Mouse (Mus musculus): ENCODE measurements around the gene Sh2d7. TPM values are rescaled to one million over a fixed set of nuclear protein-coding genes. Genes with fewer than 3 reads are reported as not detected.

Gene Sh2d7
- total RNA-seq (2021): not detected

GRCm38 (mm10) chr9:54538684-54539083 is at the start of gene Sh2d7:
Gene Sh2d7, plus strand, starts transcription at chr9:54538984.
- intact Hi-C loops (cut with DNase I): no loop called here
- DNase-seq (ENCODE audit: low spot score in 2 of 2): no peak

- DNase-seq (ENCODE audit: low spot score in 2 of 2): no peak
- intact Hi-C loops (cut with DNase I): no loop called here
Measured at GRCm38 (mm10) chr9:54489599-54489998, 49.2 kb upstream of the Sh2d7 start.

GRCm38 (mm10) chr9:54490431-54490830 is 48.4 kb upstream of the Sh2d7 start:
- intact Hi-C loops (cut with DNase I): no loop called here
- no peak for DNase-seq (ENCODE audit: low spot score in 2 of 2)

GRCm38 (mm10) chr9:54499291-54499690 is 39.5 kb upstream of the Sh2d7 start:
- intact Hi-C loops (cut with DNase I): no loop called here
- peak in 1 of 2 experiments; percentile 31 for DNase-seq (ENCODE audit: low spot score in 2 of 2)

GRCm38 (mm10) chr9:54499791-54500190 is 39.0 kb upstream of the Sh2d7 start:
- intact Hi-C loops (cut with DNase I): loop anchor here (5.0 kb wide), 1 partner anchor 88 kb away; the partner anchor contains the start of gene Idh3a
- DNase-seq (ENCODE audit: low spot score in 2 of 2): peak in 1 of 2 experiments; percentile 13

- intact Hi-C loops (cut with DNase I): loop anchor here (5.0 kb wide), 1 partner anchor 86 kb away; the partner anchor contains the start of gene Idh3a
- peak in 1 of 2 experiments; percentile 36 for DNase-seq (ENCODE audit: low spot score in 2 of 2)
Measured at GRCm38 (mm10) chr9:54500832-54501452, 37.8 kb upstream of the Sh2d7 start.

- intact Hi-C loops (cut with DNase I): loop anchor here (5.0 kb wide), 1 partner anchor 86 kb away; the partner anchor contains the start of gene Idh3a
- peak; percentile 86 to 89 for DNase-seq (ENCODE audit: low spot score in 2 of 2)
Measured at GRCm38 (mm10) chr9:54501453-54502110, 37.2 kb upstream of the Sh2d7 start, which contains the start of gene Dmxl2. Gene Dmxl2, minus strand, starts transcription at chr9:54501626.

GRCm38 (mm10) chr9:54502111-54502495 is 36.7 kb upstream of the Sh2d7 start:
- no peak for DNase-seq (ENCODE audit: low spot score in 2 of 2)
- intact Hi-C loops (cut with DNase I): loop anchor here (5.0 kb wide), 1 partner anchor 85 kb away; the partner anchor contains the start of gene Idh3a

- intact Hi-C loops (cut with DNase I): loop anchor here (5.0 kb wide), 1 partner anchor 84 kb away; the partner anchor contains the start of gene Idh3a
- no peak for DNase-seq (ENCODE audit: low spot score in 2 of 2)
Measured at GRCm38 (mm10) chr9:54502873-54503272, 35.9 kb upstream of the Sh2d7 start.

GRCm38 (mm10) chr9:54515991-54516390 is 22.8 kb upstream of the Sh2d7 start:
- intact Hi-C loops (cut with DNase I): no loop called here
- DNase-seq (ENCODE audit: low spot score in 2 of 2): no peak

GRCm38 (mm10) chr9:54518921-54519320 is 19.9 kb upstream of the Sh2d7 start:
- intact Hi-C loops (cut with DNase I): no loop called here
- DNase-seq (ENCODE audit: low spot score in 2 of 2): peak; percentile 57 to 94

GRCm38 (mm10) chr9:54520286-54520685 is 18.5 kb upstream of the Sh2d7 start:
- intact Hi-C loops (cut with DNase I): loop anchor here (10.0 kb wide), 1 partner anchor 305 kb away; no protein-coding TSS in a partner anchor
- DNase-seq (ENCODE audit: low spot score in 2 of 2): no peak

GRCm38 (mm10) chr9:54527694-54528093 is 11.1 kb upstream of the Sh2d7 start:
- intact Hi-C loops (cut with DNase I): loop anchor here (5.0 to 10.0 kb wide), 3 partner anchors 80 to 297 kb away; no protein-coding TSS in a partner anchor

GRCm38 (mm10) chr9:54529950-54530349 is 8.8 kb upstream of the Sh2d7 start:
- intact Hi-C loops (cut with DNase I): loop anchor here (5.0 to 10.0 kb wide), 3 partner anchors 77 to 295 kb away; no protein-coding TSS in a partner anchor
- no peak for DNase-seq (ENCODE audit: low spot score in 2 of 2)

More at GRCm38 (mm10) chr9:54527694-54528093, 11.1 kb upstream of the Sh2d7 start:
- DNase-seq (ENCODE audit: low spot score in 2 of 2): peak in 1 of 2 experiments; percentile 54

GRCm38 (mm10) chr9:54530836-54531235 is 7.9 kb upstream of the Sh2d7 start:
- intact Hi-C loops (cut with DNase I): no loop called here
- peak in 1 of 2 experiments; percentile 41 for DNase-seq (ENCODE audit: low spot score in 2 of 2)

- peak in 1 of 2 experiments; percentile 35 for DNase-seq (ENCODE audit: low spot score in 2 of 2)
- intact Hi-C loops (cut with DNase I): no loop called here
Measured at GRCm38 (mm10) chr9:54531421-54531820, 7.4 kb upstream of the Sh2d7 start.

- intact Hi-C loops (cut with DNase I): no loop called here
- DNase-seq (ENCODE audit: low spot score in 2 of 2): no peak
Measured at GRCm38 (mm10) chr9:54532926-54533325, 5.9 kb upstream of the Sh2d7 start.

GRCm38 (mm10) chr9:54533975-54534374 is 4.8 kb upstream of the Sh2d7 start:
- DNase-seq (ENCODE audit: low spot score in 2 of 2): peak; percentile 68 to 87

GRCm38 (mm10) chr9:54536236-54536635 is 2.5 kb upstream of the Sh2d7 start:
- no peak for DNase-seq (ENCODE audit: low spot score in 2 of 2)
- intact Hi-C loops (cut with DNase I): no loop called here

More at GRCm38 (mm10) chr9:54533975-54534374, 4.8 kb upstream of the Sh2d7 start:
- intact Hi-C loops (cut with DNase I): no loop called here

- DNase-seq (ENCODE audit: low spot score in 2 of 2): peak in 1 of 2 experiments; percentile 52
- intact Hi-C loops (cut with DNase I): no loop called here
Measured at GRCm38 (mm10) chr9:54537030-54537429, 1.8 kb upstream of the Sh2d7 start.
